Mouse (Mus musculus) embryo, embryonic 9.5 days (tissue): ENCODE measurements around the gene Krt82.
A peak's percentile ranks its signal among the peaks of the same experiment; 100 is the strongest.
"Not testable (repeated sequence)": the region's sequence is repeated elsewhere in the genome, so short reads cannot be mapped to it uniquely, and the experiment has no call there.

Experiments
- DNase-seq: peaks from one replicate; pipeline ENCODE4 v3.0.0-alpha.2; 2017; ENCODE audit errors: extremely low spot score

Krt82 gene

GRCm38 (mm10) chr15:101517161-101517560 is 33.3 kb downstream of the Krt82 start, which contains the start of gene Gm49425:
Gene Gm49425, minus strand, starts transcription at chr15:101517261.
- DNase-seq, result not testable (repeated sequence)

- no peak for DNase-seq
Observed at GRCm38 (mm10) chr15:101508247-101508646, 42.2 kb downstream of the Krt82 start.

- peak; percentile 14 for DNase-seq
Observed at GRCm38 (mm10) chr15:101506896-101507758, 43.3 kb downstream of the Krt82 start.

GRCm38 (mm10) chr15:101497181-101497580 is 53.3 kb downstream of the Krt82 start:
- peak; percentile 31 for DNase-seq

- DNase-seq, result no peak
Observed at GRCm38 (mm10) chr15:101495266-101495665, 55.2 kb downstream of the Krt82 start.

GRCm38 (mm10) chr15:101494203-101494602 is 56.3 kb downstream of the Krt82 start:
- DNase-seq, result no peak

GRCm38 (mm10) chr15:101493713-101494112 is 56.8 kb downstream of the Krt82 start:
- no peak for DNase-seq

- DNase-seq, result no peak
Observed at GRCm38 (mm10) chr15:101492718-101493117, 57.7 kb downstream of the Krt82 start.

GRCm38 (mm10) chr15:101491431-101491830 is 59.0 kb downstream of the Krt82 start, which contains the start of gene Krt83:
Gene Krt83, minus strand, starts transcription at chr15:101491512.
- no peak for DNase-seq
